Comparison of ENCODE assay signal across 8 mouse cellular contexts in genomic region chr4:107502601-107503051, GRCm38 (mm10).
A peak's percentile ranks its signal among the peaks of the same experiment; 100 is the strongest.
DNase-seq lines count a peak whose midpoint lies in the region.
"Had no signal": no experiment of that assay in that cellular context is flagged by ENCODE, and none has a peak within 500 bp of the region (broad histone marks: within the 10 kb centered on the region; RNA-seq: fewer than 3 reads in every experiment).

No protein-coding gene starts in this region.

- DNase-seq in kidney, postnatal 10 days: peak; percentile 61
- DNase-seq in kidney, adult 18-20 months: no peak
- peak; percentile 57 for DNase-seq in Muller cell, postnatal 12 days (ENCODE audit: inconsistent ontology term)
- peak; percentile 43 for DNase-seq in adipocyte (ENCODE audit: low spot score)
- DNase-seq in layer of hippocampus, postnatal 10 days (ENCODE audit: low spot score in 2 of 2): peak; percentile 31 to 32
- DNase-seq in spleen, postnatal 14 days (ENCODE audit: low spot score in 2 of 2): no peak
- no peak for DNase-seq in spleen, adult 12 weeks (ENCODE audit: low spot score)
- DNase-seq: adrenal gland, postnatal 36 days had no signal

Comparison
In these comparisons a context has a peak if more than half of its experiments do, and no peak if none do; other contexts are left out.
1. DNase-seq: peak in kidney, postnatal 10 days (single experiment), Muller cell, postnatal 12 days (single experiment), adipocyte (single experiment) and layer of hippocampus, postnatal 10 days (2 of 2); none in kidney, adult 18-20 months (single experiment), spleen, postnatal 14 days (0 of 2) and spleen, adult 12 weeks (single experiment).